Comparison of ENCODE assay signal across 8 mouse cellular contexts in genomic region chr3:121171872-121172265, GRCm38 (mm10). TPM values are rescaled to one million over a fixed set of nuclear protein-coding genes. Genes with fewer than 3 reads are reported as not detected.
A peak's percentile ranks its signal among the peaks of the same experiment; 100 is the strongest.
DNase-seq lines count a peak whose midpoint lies in the region; ATAC-seq and TF ChIP-seq lines count a peak whose summit lies in the region.

No protein-coding gene starts in this region.

- WGBS in kidney, embryonic 15.5 days: 37% methylated on average over 6 of the region's 6 CpGs
- WGBS in embryonic facial prominence, embryonic 12.5 days: 50% methylated on average over 6 of the region's 6 CpGs
- WGBS in hindbrain, postnatal 0 days: 58% methylated on average over 6 of the region's 6 CpGs
- 59% methylated on average over 6 of the region's 6 CpGs for WGBS in midbrain, embryonic 16.5 days

- ATAC-seq in kidney, embryonic 15.5 days (replicated peaks; ENCODE audit: low FRiP score): peak; percentile 13; the same call in 1 of the 2 replicates
- no peak for ATAC-seq in embryonic facial prominence, embryonic 12.5 days (ENCODE audit: insufficient number of reproducible peaks, insufficient read depth, low FRiP score, low TSS enrichment)
- no peak for ATAC-seq in hindbrain, postnatal 0 days
- no peak for ATAC-seq in midbrain, embryonic 16.5 days

- H3K4me1 ChIP-seq in kidney, embryonic 15.5 days: 0 out of 2 replicates have a peak, but pooled peaks cover 9% of the 10 kb centered on the region
- H3K4me1 ChIP-seq in embryonic facial prominence, embryonic 12.5 days: peaks cover 10% of the 10 kb centered on the region
- no peaks in the 10 kb centered on the region; the same call in 1 of the 2 replicates for H3K4me1 ChIP-seq in hindbrain, postnatal 0 days (ENCODE audit: insufficient read depth, low read length)
- no peaks in the 10 kb centered on the region for H3K4me1 ChIP-seq in midbrain, embryonic 16.5 days (ENCODE audit: control insufficient read depth, insufficient read depth, low read length)

- intact Hi-C loops in left cerebral cortex, postnatal 4 days (cut with DNase I): no loop called here

- peak overlapping the region; percentile 66 for H3K4me3 ChIP-seq in kidney, embryonic 15.5 days (replicated peaks)
- peak overlapping the region; percentile 62 for H3K4me3 ChIP-seq in embryonic facial prominence, embryonic 12.5 days
- H3K4me3 ChIP-seq in hindbrain, postnatal 0 days (ENCODE audit: low read length): peak overlapping the region; percentile 48
- peak overlapping the region; percentile 67 for H3K4me3 ChIP-seq in midbrain, embryonic 16.5 days (ENCODE audit: low read depth, low read length)

- H3K36me3 ChIP-seq in kidney, embryonic 15.5 days: no peaks in the 10 kb centered on the region
- H3K36me3 ChIP-seq in embryonic facial prominence, embryonic 12.5 days: no peaks in the 10 kb centered on the region
- no peaks in the 10 kb centered on the region for H3K36me3 ChIP-seq in hindbrain, postnatal 0 days (ENCODE audit: insufficient read depth, low read length)
- no peaks in the 10 kb centered on the region for H3K36me3 ChIP-seq in midbrain, embryonic 16.5 days (ENCODE audit: control insufficient read depth, insufficient read depth, low read length)

- H3K9ac ChIP-seq in kidney, embryonic 15.5 days: no peak overlapping the region
- no peak overlapping the region for H3K9ac ChIP-seq in embryonic facial prominence, embryonic 12.5 days
- H3K9ac ChIP-seq in hindbrain, postnatal 0 days (replicated peaks; ENCODE audit: low read length): peak overlapping the region; percentile 48; the same call in 1 of the 2 replicates
- H3K9ac ChIP-seq in midbrain, embryonic 16.5 days (ENCODE audit: low read depth, low read length): no peak overlapping the region

- no peak for TF ChIP-seq CTCF in hindbrain, postnatal 0 days (IDR thresholded peaks at IDR 0.05; ENCODE audit: low read depth)

- H3K9me3 ChIP-seq in kidney, embryonic 15.5 days (replicated peaks): no peaks in the 10 kb centered on the region
- no peaks in the 10 kb centered on the region for H3K9me3 ChIP-seq in embryonic facial prominence, embryonic 12.5 days
- no peaks in the 10 kb centered on the region for H3K9me3 ChIP-seq in hindbrain, postnatal 0 days (ENCODE audit: low read length)
- no peaks in the 10 kb centered on the region for H3K9me3 ChIP-seq in midbrain, embryonic 16.5 days (replicated peaks; ENCODE audit: control insufficient read depth, low read length, poor library complexity, severe bottlenecking)

- no peaks in the 10 kb centered on the region for H3K27me3 ChIP-seq in kidney, embryonic 15.5 days
- H3K27me3 ChIP-seq in embryonic facial prominence, embryonic 12.5 days: no peaks in the 10 kb centered on the region
- H3K27me3 ChIP-seq in hindbrain, postnatal 0 days (ENCODE audit: insufficient read depth, low read length): no peaks in the 10 kb centered on the region
- no peaks in the 10 kb centered on the region for H3K27me3 ChIP-seq in midbrain, embryonic 16.5 days (ENCODE audit: control insufficient read depth, insufficient read depth, low read depth, low read length)

- no peak overlapping the region for H3K27ac ChIP-seq in kidney, embryonic 15.5 days
- peak overlapping the region; percentile 63; the same call in 1 of the 2 replicates for H3K27ac ChIP-seq in embryonic facial prominence, embryonic 12.5 days
- no peak overlapping the region for H3K27ac ChIP-seq in hindbrain, postnatal 0 days
- H3K27ac ChIP-seq in midbrain, embryonic 16.5 days (ENCODE audit: low read length): no peak overlapping the region

- H3K4me2 ChIP-seq in kidney, embryonic 15.5 days: peak overlapping the region; percentile 84
- H3K4me2 ChIP-seq in embryonic facial prominence, embryonic 12.5 days (replicated peaks): peak overlapping the region; percentile 66
- H3K4me2 ChIP-seq in hindbrain, postnatal 0 days (ENCODE audit: low read depth, low read length): peak overlapping the region; percentile 60
- H3K4me2 ChIP-seq in midbrain, embryonic 16.5 days (ENCODE audit: low read length): peak overlapping the region; percentile 76

- DNase-seq in kidney, postnatal 10 days: no peak
- DNase-seq in hindbrain, postnatal 0 days (ENCODE audit: low spot score): no peak
- no peak for DNase-seq in left cerebral cortex, postnatal 4 days
- DNase-seq in left cerebral cortex, adult 11 months (ENCODE audit: low spot score): no peak
- no peak for DNase-seq in T-cell, adult 2 months (ENCODE audit: low spot score)

RNA-seq across cellular contexts. Expression of gene Rwdd3, which starts 0.4 kb away (rescaled TPM):
- polyA plus RNA-seq in kidney, embryonic 15.5 days (2015; fragmentation: Nextera tagmentation; extraction: Ambion mirVana): 4.6 and 5.9 TPM in 2 replicates
- polyA plus RNA-seq in embryonic facial prominence, embryonic 12.5 days (2016; fragmentation: Nextera tagmentation; extraction: Ambion mirVana): 6.7 and 8.6 TPM in 2 replicates
- 4.6 and 5.8 TPM in 2 replicates for total RNA-seq in hindbrain, postnatal 0 days (2014; rRNA removed)
- 15.3 and 18.0 TPM in 2 replicates for polyA plus RNA-seq in hindbrain, postnatal 0 days (2015; fragmentation: Nextera tagmentation; extraction: Ambion mirVana)
- 5.1 and 7.7 TPM in 2 replicates for polyA plus RNA-seq in midbrain, embryonic 16.5 days (2015; fragmentation: Nextera tagmentation; extraction: Ambion mirVana)
- 10 to 100 TPM; 23.1 to 27.4 TPM for total RNA-seq in left cerebral cortex, postnatal 4 days (2021)
